Mouse (Mus musculus) gastrocnemius, adult 18-20 months (tissue): ENCODE data around the gene Hacd4. TPM values are rescaled to one million over a fixed set of nuclear protein-coding genes. Genes with fewer than 3 reads are reported as not detected.

Experiments
- DNase-seq: peaks from one replicate; pipeline ENCODE4 v3.0.0; 2021; ENCODE audit warnings: low spot score
- total RNA-seq, 2 experiments: library from RNA; stranded (reverse); gene quantifications; 2 replicates each; pipeline ENCODE4 v1.2.3; 2021

Hacd4 gene
- total RNA-seq, 2 experiments from 2014 or later: 0.84 to 0.93 TPM

DNA sequence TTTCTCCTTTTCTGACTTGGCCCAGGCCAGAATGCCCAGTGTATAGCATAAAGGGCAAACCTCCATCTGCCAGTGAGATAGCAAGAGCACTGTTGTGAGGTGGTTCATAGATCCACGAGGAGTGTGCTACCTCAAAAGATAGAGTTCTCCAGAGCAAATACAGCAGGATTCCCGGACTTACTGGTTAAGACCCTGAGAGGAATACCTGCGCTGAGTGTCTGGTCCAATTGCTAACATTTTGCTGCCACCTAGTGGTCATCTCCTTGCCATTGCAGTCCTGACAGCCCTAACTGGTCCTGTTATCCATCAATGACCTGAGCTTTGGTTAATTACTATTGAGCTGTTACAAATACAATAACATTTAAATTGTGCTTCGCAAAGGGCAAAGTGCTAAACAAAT lies 87.8 kb downstream of the Hacd4 start:
- peak; percentile 66 for DNase-seq

Other genes with a start within 250 kb of the Hacd4 start
- gene Ifnb1, start 83.8 kb upstream of the Hacd4 start, total RNA-seq: not detected
- gene Ifna15, start 119.3 kb upstream of the Hacd4 start, total RNA-seq: not detected
- not detected for gene Ifna14, start 132.9 kb upstream of the Hacd4 start, total RNA-seq
- gene Ifna9, start 153.5 kb upstream of the Hacd4 start, total RNA-seq: not detected
- not detected for gene Ifna12, start 164.4 kb upstream of the Hacd4 start, total RNA-seq
- gene C87499, start 195.5 kb upstream of the Hacd4 start, total RNA-seq: not detected
- not detected for gene Ifna13, start 205.5 kb upstream of the Hacd4 start, total RNA-seq
- gene Ifna16, start 238.0 kb upstream of the Hacd4 start, total RNA-seq: not detected
- not detected for gene Ifna2, start 245.0 kb upstream of the Hacd4 start, total RNA-seq